Mouse (Mus musculus): ENCODE data around the gene Hes5.

Gene Hes5

GRCm38 (mm10) chr4:155011312-155012025 lies 50.7 kb downstream of the Hes5 start:
- DNase-seq (ENCODE audit: low spot score) = no peak

Measured in urinary bladder, postnatal 10 days (tissue).